Mouse (Mus musculus) midbrain, embryonic 13.5 days (tissue): ENCODE results near the gene Slc10a7. TPM values are rescaled to one million over a fixed set of nuclear protein-coding genes. Genes with fewer than 3 reads are reported as not detected.

ENCODE experiments used
- ATAC-seq: fragments of 200-750 bp; cut with Nextera tagmentation; 2 replicates; pipeline ENCODE4 v1.8.0; 2017; ENCODE audit warnings: mild to moderate bottlenecking, moderate TSS enrichment, moderate library complexity
- H3K27ac ChIP-seq: fragments of 300-500 bp; sonication (generic); 2 replicates; pipeline ENCODE4 v1.5.1; 2015; ENCODE audit warnings: inconsistent platforms, mild to moderate bottlenecking, moderate library complexity
- H3K27me3 ChIP-seq: fragments of 300-500 bp; sonication (generic); 2 replicates; pipeline ENCODE4 v1.6.1; 2015; ENCODE audit warnings: mild to moderate bottlenecking, inconsistent platforms
- H3K36me3 ChIP-seq: fragments of 300-500 bp; sonication (generic); 2 replicates; pipeline ENCODE4 v1.6.1; 2015; ENCODE audit warnings: mild to moderate bottlenecking, inconsistent platforms
- H3K4me1 ChIP-seq: fragments of 300-500 bp; sonication (generic); replicated peaks from 2 replicates; pipeline ENCODE4 v1.6.1; 2015; ENCODE audit warnings: inconsistent platforms
- H3K4me2 ChIP-seq: fragments of 300-500 bp; sonication (generic); replicated peaks from 2 replicates; pipeline ENCODE4 v1.6.1; 2015; ENCODE audit warnings: moderate library complexity, mild to moderate bottlenecking, inconsistent platforms
- H3K4me3 ChIP-seq: fragments of 300-500 bp; sonication (generic); replicated peaks from 2 replicates; pipeline ENCODE4 v1.5.1; 2015; ENCODE audit warnings: mild to moderate bottlenecking, inconsistent platforms
- H3K9ac ChIP-seq: fragments of 300-500 bp; sonication (generic); replicated peaks from 2 replicates; pipeline ENCODE4 v1.6.1; 2015; ENCODE audit warnings: mild to moderate bottlenecking, inconsistent platforms
- H3K9me3 ChIP-seq: fragments of 300-500 bp; sonication (generic); 2 replicates; pipeline ENCODE4 v1.6.1; 2016; ENCODE audit warnings: mild to moderate bottlenecking, inconsistent platforms
- WGBS: fragments of 180-500 bp; shearing (Covaris S2); methylation state at CpG from one replicate; pipeline ENCODE4 v1.1.7; 2015; 5-methylcytosine and 5-hydroxymethylcytosine counted together
- polyA plus RNA-seq: library from polyadenylated mRNA; unstranded; fragments of >200 nt; fragmentation: Nextera tagmentation; extraction: Ambion mirVana; gene quantifications from 2 replicates; pipeline ENCODE4 v1.2.1, GENCODE M21; 2015

Gene Slc10a7
- polyA plus RNA-seq, 1 experiment from 2014 or later = 13.1 TPM

- no peak overlapping the region for H3K9ac ChIP-seq
- H3K27ac ChIP-seq = no peak overlapping the region
- H3K36me3 ChIP-seq = no peaks in the 10 kb centered on the region
- 27% methylated on average over 1 of the region's 1 CpGs for WGBS
- no peaks in the 10 kb centered on the region for H3K9me3 ChIP-seq
- no peaks in the 10 kb centered on the region for H3K4me1 ChIP-seq
- no peak overlapping the region for H3K4me3 ChIP-seq
- H3K4me2 ChIP-seq = no peak overlapping the region
- no peaks in the 10 kb centered on the region for H3K27me3 ChIP-seq
- no peak for ATAC-seq
Observed at GRCm38 (mm10) chr8:78655351-78656045, 146.4 kb downstream of the Slc10a7 start.

GRCm38 (mm10) chr8:78656700-78657370 lies 147.7 kb downstream of the Slc10a7 start:
- no peak overlapping the region for H3K9ac ChIP-seq
- no peaks in the 10 kb centered on the region for H3K9me3 ChIP-seq
- ATAC-seq = no peak
- WGBS = 90% methylated on average over 10 of the region's 10 CpGs
- H3K36me3 ChIP-seq = no peaks in the 10 kb centered on the region
- no peak overlapping the region for H3K4me3 ChIP-seq
- no peaks in the 10 kb centered on the region for H3K27me3 ChIP-seq
- H3K4me1 ChIP-seq = peaks cover 1% of the 10 kb centered on the region; the same call in 1 of the 2 replicates
- no peak overlapping the region for H3K4me2 ChIP-seq
- no peak overlapping the region for H3K27ac ChIP-seq

- H3K4me2 ChIP-seq = no peak overlapping the region
Observed at GRCm38 (mm10) chr8:78658172-78658571, 149.0 kb downstream of the Slc10a7 start.

GRCm38 (mm10) chr8:78659617-78660187 lies 150.6 kb downstream of the Slc10a7 start:
- Histone ChIP-seq H3K4me1 (peaks cover 9% of the 10 kb centered on the region; the same call in 1 of the 2 replicates), H3K9me3 (no peaks in the 10 kb centered on the region), H3K4me2 (no peak overlapping the region), H3K9ac (no peak overlapping the region), H3K36me3 (0 out of 2 replicates have a peak, but pooled peaks cover 2% of the 10 kb centered on the region), H3K27me3 (no peaks in the 10 kb centered on the region), H3K4me3 (no peak overlapping the region), H3K27ac (no peak overlapping the region)
- no peak for ATAC-seq
- WGBS = 91% methylated on average over 3 of the region's 3 CpGs

More at GRCm38 (mm10) chr8:78658172-78658571, 149.0 kb downstream of the Slc10a7 start:
- peaks cover 9% of the 10 kb centered on the region; the same call in 1 of the 2 replicates for H3K4me1 ChIP-seq
- no peak overlapping the region for H3K9ac ChIP-seq
- no peaks in the 10 kb centered on the region for H3K27me3 ChIP-seq
- H3K27ac ChIP-seq = no peak overlapping the region
- 85% methylated on average over 5 of the region's 5 CpGs for WGBS
- H3K36me3 ChIP-seq = no peaks in the 10 kb centered on the region
- H3K9me3 ChIP-seq = no peaks in the 10 kb centered on the region
- H3K4me3 ChIP-seq = no peak overlapping the region
- no peak for ATAC-seq

GRCm38 (mm10) chr8:78664306-78664940 lies 155.3 kb downstream of the Slc10a7 start:
- 93% methylated on average over 12 of the region's 12 CpGs for WGBS
- ATAC-seq = no peak
- H3K9me3 ChIP-seq = no peaks in the 10 kb centered on the region

GRCm38 (mm10) chr8:78667399-78667798 lies 158.3 kb downstream of the Slc10a7 start:
- Histone ChIP-seq H3K27ac (no peak overlapping the region), H3K9me3 (no peaks in the 10 kb centered on the region), H3K9ac (no peak overlapping the region), H3K27me3 (no peaks in the 10 kb centered on the region), H3K4me3 (no peak overlapping the region), H3K4me2 (no peak overlapping the region), H3K4me1 (peaks cover 3% of the 10 kb centered on the region; the same call in 1 of the 2 replicates), H3K36me3 (peaks cover 8% of the 10 kb centered on the region; the same call in 1 of the 2 replicates)
- no peak for ATAC-seq
- WGBS = 91% methylated on average over 5 of the region's 5 CpGs

More at GRCm38 (mm10) chr8:78664306-78664940, 155.3 kb downstream of the Slc10a7 start:
- Histone ChIP-seq H3K9ac (no peak overlapping the region), H3K27ac (no peak overlapping the region), H3K4me2 (no peak overlapping the region), H3K36me3 (peaks cover 8% of the 10 kb centered on the region; the same call in 1 of the 2 replicates), H3K4me3 (no peak overlapping the region), H3K27me3 (no peaks in the 10 kb centered on the region), H3K4me1 (peaks cover 9% of the 10 kb centered on the region; the same call in 1 of the 2 replicates)

- H3K27ac ChIP-seq = no peak overlapping the region
- no peak overlapping the region for H3K9ac ChIP-seq
- ATAC-seq = no peak
- no peaks in the 10 kb centered on the region for H3K27me3 ChIP-seq
- H3K4me3 ChIP-seq = no peak overlapping the region
- 91% methylated on average over 5 of the region's 5 CpGs for WGBS
- no peak overlapping the region for H3K4me2 ChIP-seq
- peaks cover 8% of the 10 kb centered on the region; the same call in 1 of the 2 replicates for H3K36me3 ChIP-seq
- H3K4me1 ChIP-seq = no peaks in the 10 kb centered on the region
- H3K9me3 ChIP-seq = no peaks in the 10 kb centered on the region
Observed at GRCm38 (mm10) chr8:78668206-78668605, 159.1 kb downstream of the Slc10a7 start.

GRCm38 (mm10) chr8:78670241-78670640 lies 161.1 kb downstream of the Slc10a7 start:
- H3K4me3 ChIP-seq = no peak overlapping the region
- H3K27me3 ChIP-seq = no peaks in the 10 kb centered on the region
- H3K9ac ChIP-seq = no peak overlapping the region
- no peak overlapping the region for H3K4me2 ChIP-seq
- no peak for ATAC-seq
- peaks cover 4% of the 10 kb centered on the region; the same call in 1 of the 2 replicates for H3K36me3 ChIP-seq
- no peak overlapping the region for H3K27ac ChIP-seq
- no peaks in the 10 kb centered on the region for H3K9me3 ChIP-seq
- no peaks in the 10 kb centered on the region for H3K4me1 ChIP-seq
- 93% methylated on average over 7 of the region's 7 CpGs for WGBS

GRCm38 (mm10) chr8:78678541-78679219 lies 169.5 kb downstream of the Slc10a7 start:
- no peak overlapping the region for H3K4me2 ChIP-seq
- H3K4me1 ChIP-seq = no peaks in the 10 kb centered on the region
- no peak overlapping the region for H3K9ac ChIP-seq
- H3K4me3 ChIP-seq = no peak overlapping the region
- WGBS = 85% methylated on average over 10 of the region's 10 CpGs
- no peak overlapping the region for H3K27ac ChIP-seq
- 0 out of 2 replicates have a peak, but pooled peaks cover 4% of the 10 kb centered on the region for H3K9me3 ChIP-seq
- peaks cover 12% of the 10 kb centered on the region for H3K36me3 ChIP-seq
- no peak for ATAC-seq
- no peaks in the 10 kb centered on the region for H3K27me3 ChIP-seq

GRCm38 (mm10) chr8:78690795-78691194 lies 181.6 kb downstream of the Slc10a7 start:
- Histone ChIP-seq H3K4me1 (peaks cover 22% of the 10 kb centered on the region), H3K36me3 (0 out of 2 replicates have a peak, but pooled peaks cover 4% of the 10 kb centered on the region), H3K9ac (no peak overlapping the region), H3K4me2 (no peak overlapping the region), H3K9me3 (no peaks in the 10 kb centered on the region), H3K4me3 (no peak overlapping the region), H3K27me3 (no peaks in the 10 kb centered on the region), H3K27ac (peak overlapping the region; percentile 67)
- ATAC-seq = peak; percentile 89
- WGBS = 25% methylated on average over 10 of the region's 10 CpGs

- H3K36me3 ChIP-seq = peaks cover 31% of the 10 kb centered on the region
- no peak for ATAC-seq
- no peak overlapping the region for H3K4me2 ChIP-seq
- no peak overlapping the region for H3K4me3 ChIP-seq
- H3K9ac ChIP-seq = no peak overlapping the region
- no peaks in the 10 kb centered on the region for H3K27me3 ChIP-seq
- H3K27ac ChIP-seq = no peak overlapping the region
- peaks cover 3% of the 10 kb centered on the region; the same call in 1 of the 2 replicates for H3K9me3 ChIP-seq
- H3K4me1 ChIP-seq = peaks cover 8% of the 10 kb centered on the region
- 96% methylated on average over 14 of the region's 14 CpGs for WGBS
Observed at GRCm38 (mm10) chr8:78698331-78698741, 189.2 kb downstream of the Slc10a7 start.
